15 mouse cellular contexts compared by ENCODE assay signal in genomic region chr17:49205095-49205494, GRCm38 (mm10).
DNase-seq lines count a peak whose midpoint lies in the region; ATAC-seq lines count a peak whose summit lies in the region.
"Had no signal": no experiment of that assay in that cellular context is flagged by ENCODE, and none has a peak within 500 bp of the region (broad histone marks: within the 10 kb centered on the region; RNA-seq: fewer than 3 reads in every experiment).

No protein-coding gene starts in this region.

- ATAC-seq in midbrain, embryonic 13.5 days, result peak; percentile 5; the same call in 1 of the 2 replicates
- no peak for ATAC-seq in midbrain, embryonic 14.5 days (ENCODE audit: low FRiP score, low TSS enrichment)
- no peak for ATAC-seq in activated CD4-positive, CD25-positive, alpha-beta regulatory T cell, adult 4 months

- H3K27ac ChIP-seq in midbrain, embryonic 13.5 days, result no peak overlapping the region
- no peak overlapping the region for H3K27ac ChIP-seq in midbrain, embryonic 14.5 days (replicated peaks; ENCODE audit: low read depth, low read length)
- H3K27ac ChIP-seq: limb, embryonic 15.5 days; macrophage; neural tube, embryonic 13.5 days had no signal

- no peak overlapping the region; the same call in 1 of the 2 replicates for H3K9ac ChIP-seq in midbrain, embryonic 13.5 days (replicated peaks)
- H3K9ac ChIP-seq in midbrain, embryonic 14.5 days (replicated peaks; ENCODE audit: low read length), result no peak overlapping the region
- H3K9ac ChIP-seq: limb, embryonic 15.5 days; neural tube, embryonic 13.5 days had no signal

- H3K4me1 ChIP-seq in midbrain, embryonic 13.5 days (replicated peaks), result peaks cover 17% of the 10 kb centered on the region
- H3K4me1 ChIP-seq in midbrain, embryonic 14.5 days (ENCODE audit: control insufficient read depth, insufficient read depth, low read length), result no peaks in the 10 kb centered on the region
- H3K4me1 ChIP-seq: limb, embryonic 15.5 days had no signal

- H3K36me3 ChIP-seq in midbrain, embryonic 13.5 days, result no peaks in the 10 kb centered on the region
- no peaks in the 10 kb centered on the region for H3K36me3 ChIP-seq in midbrain, embryonic 14.5 days (ENCODE audit: control insufficient read depth, insufficient read depth, low read length)
- H3K36me3 ChIP-seq: limb, embryonic 15.5 days; neural tube, embryonic 13.5 days had no signal

- 13% methylated on average over 5 of the region's 5 CpGs for WGBS in midbrain, embryonic 13.5 days
- WGBS in midbrain, embryonic 14.5 days, result 20% methylated on average over 5 of the region's 5 CpGs

- no peaks in the 10 kb centered on the region for H3K27me3 ChIP-seq in midbrain, embryonic 13.5 days
- H3K27me3 ChIP-seq in midbrain, embryonic 14.5 days (ENCODE audit: control insufficient read depth, insufficient read depth, low read length), result no peaks in the 10 kb centered on the region
- H3K27me3 ChIP-seq: limb, embryonic 15.5 days; neural tube, embryonic 13.5 days had no signal

- H3K4me2 ChIP-seq in midbrain, embryonic 13.5 days (replicated peaks), result no peak overlapping the region
- no peak overlapping the region for H3K4me2 ChIP-seq in midbrain, embryonic 14.5 days (ENCODE audit: low read length)
- H3K4me2 ChIP-seq: limb, embryonic 15.5 days; neural tube, embryonic 13.5 days had no signal

- DNase-seq in embryo, embryonic 10 days (ENCODE audit: low spot score), result peak; percentile 50
- no peak for DNase-seq in embryo, embryonic 9.5 days (ENCODE audit: extremely low spot score)
- DNase-seq in midbrain, embryonic 14.5 days, result no peak
- peak; percentile 77 for DNase-seq in kidney, adult 9 months
- peak; percentile 26 to 53 for DNase-seq in kidney, postnatal 4 days
- DNase-seq in cerebellum, adult 11 months, result no peak
- DNase-seq: adrenal gland, postnatal 25 days; cerebellum, adult 9-10 months; lung, adult 2 months; thymus, postnatal 25 days had no signal

- H3K4me3 ChIP-seq in midbrain, embryonic 13.5 days (replicated peaks), result no peak overlapping the region
- no peak overlapping the region for H3K4me3 ChIP-seq in midbrain, embryonic 14.5 days (replicated peaks; ENCODE audit: low read depth, low read length)
- H3K4me3 ChIP-seq: limb, embryonic 15.5 days; neural tube, embryonic 13.5 days had no signal

- H3K9me3 ChIP-seq in midbrain, embryonic 13.5 days, result peaks cover 5% of the 10 kb centered on the region
- H3K9me3 ChIP-seq in midbrain, embryonic 14.5 days (ENCODE audit: control insufficient read depth, low read length), result no peaks in the 10 kb centered on the region
- H3K9me3 ChIP-seq: limb, embryonic 15.5 days had no signal

Comparison
In these comparisons a context has a peak if more than half of its experiments do, and no peak if none do; other contexts are left out.
1. DNase-seq: peak in embryo, embryonic 10 days (single experiment), kidney, adult 9 months (single experiment) and kidney, postnatal 4 days (2 of 2); none in embryo, embryonic 9.5 days (single experiment), midbrain, embryonic 14.5 days (single experiment) and cerebellum, adult 11 months (single experiment).